Mouse (Mus musculus): ENCODE measurements around the gene Snrpe.

The Snrpe gene

DNA sequence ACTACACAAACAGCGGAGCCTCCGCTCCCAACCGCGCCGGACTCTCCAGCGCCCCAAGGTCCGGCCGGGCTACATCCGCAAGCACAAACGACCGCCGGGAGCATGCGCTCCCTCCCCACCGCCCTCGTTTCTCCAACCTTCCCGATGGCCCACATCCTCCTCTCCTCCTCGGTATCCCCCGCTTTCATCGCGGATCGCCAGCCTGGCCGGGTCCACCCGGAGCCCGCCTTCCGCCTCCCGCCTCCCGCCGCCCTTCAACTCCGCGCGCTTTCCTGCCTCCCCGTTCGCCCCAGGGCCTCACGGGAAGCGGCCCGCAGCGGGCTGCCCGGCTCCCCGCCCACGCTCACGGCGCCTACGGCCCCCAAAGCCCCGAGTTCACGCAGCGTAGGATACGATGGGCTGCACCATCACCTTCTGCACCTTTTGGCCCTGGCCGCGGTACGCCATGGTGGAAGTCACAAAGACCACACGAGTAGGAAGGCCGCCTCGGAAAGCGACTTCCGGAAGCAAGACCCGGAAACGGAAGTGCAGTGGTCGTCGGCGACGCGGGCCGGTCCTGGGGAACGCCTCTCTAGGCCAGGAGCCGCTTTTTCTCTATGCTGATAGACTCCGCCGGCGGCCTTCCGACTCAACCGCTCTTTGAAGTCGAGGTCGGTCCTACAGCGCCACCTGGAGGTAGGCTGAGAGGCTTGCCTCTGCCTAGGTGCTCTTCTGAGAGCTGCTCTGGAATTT lies at the start of gene Snrpe:
Gene Snrpe, minus strand, starts transcription at position 521 of the 732 bp plus-strand sequence.
- peak; percentile 99 for DNase-seq

DNA sequence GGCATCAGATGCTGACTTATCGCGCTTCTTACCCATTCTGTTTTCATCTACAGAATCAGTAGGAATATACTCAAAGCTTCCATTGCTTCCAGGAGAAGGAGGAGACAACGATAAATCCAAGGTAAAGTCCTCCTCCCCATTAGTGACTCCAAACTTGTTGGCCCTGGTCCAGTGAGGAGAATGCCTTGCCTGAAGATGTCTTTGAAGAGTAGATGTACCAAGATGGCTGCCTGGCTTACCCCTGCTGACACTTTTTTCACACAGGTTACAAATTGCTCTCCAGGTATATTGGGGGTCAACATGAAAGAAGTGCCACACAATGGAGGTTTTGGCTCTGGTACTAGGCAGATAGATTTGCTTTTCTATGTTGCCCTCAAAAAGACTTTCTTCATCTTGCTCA lies 48.8 kb upstream of the Snrpe start:
- DNase-seq = no peak

GRCm38 (mm10) chr1:133656811-133657210 lies 46.7 kb upstream of the Snrpe start:
- no peak for DNase-seq

- DNase-seq = no peak
Measured at GRCm38 (mm10) chr1:133653033-133653432, 42.9 kb upstream of the Snrpe start.

GRCm38 (mm10) chr1:133650288-133651055 lies 40.4 kb upstream of the Snrpe start:
- no peak for DNase-seq

DNA sequence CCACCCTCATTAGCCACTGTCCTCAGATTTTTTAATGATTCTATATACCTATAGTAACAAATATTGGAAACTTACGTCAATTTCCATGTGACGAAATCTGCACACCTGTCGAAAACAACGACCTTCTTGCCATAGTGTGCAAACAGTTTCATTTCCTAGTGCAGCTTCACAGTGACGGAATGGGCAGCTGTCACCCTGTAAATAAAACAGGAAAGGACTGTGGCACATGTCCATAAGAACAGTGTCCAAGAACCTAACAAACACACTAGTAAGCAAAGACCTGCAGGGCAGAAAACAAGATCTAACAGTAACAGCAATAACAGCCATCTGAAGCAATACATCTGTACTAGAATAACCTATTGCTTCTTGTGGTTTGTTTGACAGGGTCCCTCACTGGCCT lies 35.6 kb upstream of the Snrpe start:
- no peak for DNase-seq

DNA sequence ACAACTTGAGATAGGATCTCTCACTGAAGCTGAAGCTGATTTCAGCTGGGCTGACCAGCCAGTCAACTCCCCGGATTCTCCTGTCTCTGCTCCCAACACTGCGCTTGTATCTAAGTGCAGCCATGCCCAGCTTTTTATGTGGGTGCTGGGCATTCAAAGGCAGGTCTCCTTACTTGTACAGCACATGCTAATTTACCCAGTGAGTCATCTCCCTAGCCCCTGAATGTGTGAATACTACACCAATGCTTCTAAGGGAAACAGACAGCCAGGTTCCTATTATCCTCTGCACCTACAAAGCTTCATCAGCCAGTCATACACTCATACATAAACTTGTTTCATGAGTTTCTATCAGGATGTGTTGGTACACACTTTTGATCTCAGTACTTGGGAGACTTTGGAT lies 31.1 kb upstream of the Snrpe start:
- DNase-seq = no peak

GRCm38 (mm10) chr1:133638517-133638916 lies 28.4 kb upstream of the Snrpe start:
- no peak for DNase-seq

- peak; percentile 37 for DNase-seq
Measured at GRCm38 (mm10) chr1:133632168-133632567, 22.1 kb upstream of the Snrpe start.

GRCm38 (mm10) chr1:133625052-133625451 lies 15.0 kb upstream of the Snrpe start:
- peak; percentile 30 for DNase-seq

GRCm38 (mm10) chr1:133618311-133618710 lies 8.2 kb upstream of the Snrpe start:
- no peak for DNase-seq

DNA sequence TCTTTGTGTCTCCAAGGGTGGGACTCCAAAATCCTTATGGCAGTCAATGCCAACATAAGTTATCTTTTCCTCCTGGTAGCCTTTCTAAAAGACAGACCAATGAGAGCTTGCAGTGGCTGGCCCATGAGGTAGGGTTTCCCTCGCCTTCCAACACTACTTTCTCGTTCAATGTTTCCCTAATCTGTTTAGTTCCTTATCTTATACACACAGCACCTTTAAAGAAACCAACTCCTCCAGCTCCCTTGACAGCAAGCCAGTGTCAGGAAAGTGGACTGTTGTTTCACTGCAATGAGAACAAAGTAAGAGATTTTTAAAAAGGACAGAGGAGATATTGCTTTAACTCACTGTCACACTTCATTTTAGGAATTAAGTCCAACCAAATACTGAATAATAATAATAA lies 7.8 kb upstream of the Snrpe start:
- DNase-seq = no peak

DNA sequence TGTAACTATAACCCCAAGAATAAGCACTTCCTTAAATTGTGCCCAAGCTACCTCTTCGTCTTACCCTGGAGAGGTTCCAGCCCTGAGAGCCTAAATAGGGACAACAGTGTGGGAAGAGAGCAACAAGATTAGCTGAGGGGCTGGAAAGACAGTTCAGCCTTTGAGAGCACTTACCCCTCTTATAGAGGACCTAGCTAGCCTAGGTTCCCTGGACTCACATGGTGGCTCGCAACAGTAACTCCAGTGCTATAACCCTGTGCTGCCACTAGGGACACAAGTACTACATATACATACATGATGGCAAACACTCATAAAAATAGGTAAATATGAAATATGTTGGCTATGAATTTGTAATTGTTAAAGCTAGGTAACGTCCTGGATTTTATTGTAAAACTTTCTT lies 3.7 kb upstream of the Snrpe start:
- DNase-seq = peak; percentile 31

DNA sequence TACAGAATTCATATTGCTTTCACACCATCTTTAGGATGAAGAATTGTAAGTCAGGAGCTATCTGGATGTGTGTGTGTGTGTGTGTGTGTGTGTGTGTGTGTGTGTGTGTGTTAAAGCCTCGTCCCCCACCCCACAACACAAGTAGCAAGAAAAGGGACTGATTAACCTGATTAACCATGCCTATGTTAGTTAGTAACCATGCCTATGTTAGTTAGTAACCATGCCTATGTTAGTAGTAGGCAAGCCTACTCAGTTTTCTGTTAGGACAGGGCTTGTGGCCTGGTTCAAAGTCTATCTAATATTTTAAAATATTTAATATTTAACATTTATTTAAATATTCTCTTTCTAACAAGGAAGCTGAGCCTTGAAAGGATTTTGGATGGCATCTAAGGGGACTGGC lies 1.3 kb upstream of the Snrpe start:
- DNase-seq = no peak

GRCm38 (mm10) chr1:133610601-133611000 lies 510 bp upstream of the Snrpe start:
- no peak for DNase-seq

DNA sequence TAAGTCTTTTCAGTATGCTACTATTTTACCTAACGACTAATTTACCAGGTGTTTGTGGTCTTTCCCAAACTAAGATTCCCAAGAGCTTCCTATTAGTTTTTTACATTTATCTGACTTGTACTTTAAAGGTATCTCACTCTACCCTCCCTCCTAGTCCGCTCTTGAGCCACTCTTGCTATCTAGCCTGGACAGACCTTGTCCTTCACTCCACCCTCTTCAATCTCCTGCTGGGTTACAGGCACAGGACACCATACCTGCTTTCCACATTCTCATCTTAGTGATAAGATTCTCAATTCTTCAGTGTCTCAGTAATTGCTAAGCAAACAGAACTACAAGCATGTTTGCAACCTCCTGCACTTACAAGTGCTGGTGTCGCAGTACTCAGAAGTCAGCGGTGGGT lies 6.9 kb downstream of the Snrpe start:
- DNase-seq = no peak

GRCm38 (mm10) chr1:133596298-133597007 lies 13.6 kb downstream of the Snrpe start:
- DNase-seq = peak; percentile 82

GRCm38 (mm10) chr1:133585995-133586537 lies 24.0 kb downstream of the Snrpe start:
- no peak for DNase-seq

GRCm38 (mm10) chr1:133571293-133571692 lies 38.8 kb downstream of the Snrpe start:
- DNase-seq = no peak
